Mouse (Mus musculus) liver, adult 2 months (tissue): ENCODE data around the gene Gm45785.

Source experiments
- CTCF ChIP-seq: fragments of 200-500 bp; IDR thresholded peaks from 2 replicates; pipeline ENCODE4 v1.5.1; 2011; ENCODE audit warnings: low read depth, low read length, control low read depth
- POLR2A ChIP-seq: fragments of 200-500 bp; IDR thresholded peaks from 2 replicates; pipeline ENCODE4 v1.6.1; 2011; ENCODE audit warnings: low read length, control low read depth; ENCODE audit not compliant: insufficient read depth; ENCODE audit errors: extremely low read depth

GRCm38 (mm10) chr7:140853386-140853785 lies 2.7 kb downstream of the Gm45785 start:
- TF ChIP-seq CTCF (no peak), POLR2A (0 out of 2 replicates have a peak, but pooled peaks have one; percentile 6)
